Mouse (Mus musculus) intestine, postnatal 0 days (tissue): ENCODE data around the gene Antxr1. TPM values are rescaled to one million over a fixed set of nuclear protein-coding genes. Genes with fewer than 3 reads are reported as not detected.

Experiments
- ATAC-seq: fragments of 200-750 bp; cut with Nextera tagmentation; 2 replicates; pipeline ENCODE4 v1.8.0; 2017; ENCODE audit warnings: mild to moderate bottlenecking, moderate TSS enrichment, moderate library complexity
- H3K27ac ChIP-seq: fragments of 300-500 bp; sonication (generic); 2 replicates; pipeline ENCODE4 v1.5.1; 2014; ENCODE audit warnings: mild to moderate bottlenecking, low read depth, low read length, moderate library complexity
- H3K27me3 ChIP-seq: fragments of 300-500 bp; sonication (generic); replicated peaks from 2 replicates; pipeline ENCODE4 v1.6.1; 2014; ENCODE audit warnings: low read length, mixed read lengths; ENCODE audit not compliant: control insufficient read depth, insufficient read depth
- H3K36me3 ChIP-seq: fragments of 300-500 bp; sonication (generic); 2 replicates; pipeline ENCODE4 v1.6.1; 2014; ENCODE audit warnings: mild to moderate bottlenecking, moderate library complexity; ENCODE audit not compliant: control insufficient read depth, insufficient read depth
- H3K4me1 ChIP-seq: fragments of 300-500 bp; sonication (generic); replicated peaks from 2 replicates; pipeline ENCODE4 v1.6.1; 2014; ENCODE audit warnings: antibody characterized with exemption, low read length, mixed read lengths; ENCODE audit not compliant: control insufficient read depth, insufficient read depth
- H3K4me2 ChIP-seq: fragments of 300-500 bp; sonication (generic); replicated peaks from 2 replicates; pipeline ENCODE4 v1.6.1; 2014; ENCODE audit warnings: low read depth, mild to moderate bottlenecking, moderate library complexity
- H3K4me3 ChIP-seq: fragments of 300-500 bp; sonication (generic); 2 replicates; pipeline ENCODE4 v1.5.1; 2014; ENCODE audit warnings: low read depth, low read length
- H3K9ac ChIP-seq: fragments of 300-500 bp; sonication (generic); 2 replicates; pipeline ENCODE4 v1.6.1; 2014; ENCODE audit warnings: mild to moderate bottlenecking, low read depth, low read length
- H3K9me3 ChIP-seq: fragments of 300-500 bp; sonication (generic); 2 replicates; pipeline ENCODE4 v1.6.1; 2016; ENCODE audit warnings: mixed run types; ENCODE audit not compliant: control insufficient read depth
- CTCF ChIP-seq: sonication (generic); IDR thresholded peaks from 2 replicates; pipeline ENCODE4 v1.5.1; 2016; ENCODE audit warnings: low read depth, mild to moderate bottlenecking, control low read depth, antibody characterized with exemption, moderate library complexity
- WGBS: fragments of 180-500 bp; shearing (Covaris S2); extraction: QIAGEN DNeasy Blood & Tissue Kit; methylation state at CpG from one replicate; pipeline ENCODE4 v1.1.7; 2014; 5-methylcytosine and 5-hydroxymethylcytosine counted together
- polyA plus RNA-seq: library from polyadenylated mRNA; unstranded; fragments of >200 nt; fragmentation: Nextera tagmentation; extraction: Ambion mirVana; gene quantifications from 2 replicates; pipeline ENCODE4 v1.2.1, GENCODE M21; 2015

Gene Antxr1
- polyA plus RNA-seq, 1 experiment from 2014 or later: 4.9 TPM

GRCm38 (mm10) chr6:87248226-87248834 is 87.3 kb downstream of the Antxr1 start:
- no peak overlapping the region for H3K4me2 ChIP-seq
- ATAC-seq: no peak
- H3K27me3 ChIP-seq: no peaks in the 10 kb centered on the region

GRCm38 (mm10) chr6:87244117-87245100 is 91.2 kb downstream of the Antxr1 start:
- H3K36me3 ChIP-seq: peaks cover 6% of the 10 kb centered on the region; the same call in 1 of the 2 replicates
- no peak overlapping the region for H3K27ac ChIP-seq
- H3K4me1 ChIP-seq: no peaks in the 10 kb centered on the region
- H3K27me3 ChIP-seq: no peaks in the 10 kb centered on the region
- no peak for ATAC-seq
- no peak overlapping the region for H3K4me3 ChIP-seq
- no peaks in the 10 kb centered on the region for H3K9me3 ChIP-seq
- no peak for TF ChIP-seq CTCF
- 80% methylated on average over 9 of the region's 9 CpGs for WGBS
- no peak overlapping the region for H3K9ac ChIP-seq
- no peak overlapping the region for H3K4me2 ChIP-seq

More at GRCm38 (mm10) chr6:87248226-87248834, 87.3 kb downstream of the Antxr1 start:
- Histone ChIP-seq H3K36me3 (no peaks in the 10 kb centered on the region; the same call in 1 of the 2 replicates), H3K9ac (no peak overlapping the region), H3K9me3 (no peaks in the 10 kb centered on the region), H3K4me3 (no peak overlapping the region), H3K4me1 (no peaks in the 10 kb centered on the region), H3K27ac (no peak overlapping the region)
- TF ChIP-seq CTCF: no peak
- WGBS: 51% methylated on average over 9 of the region's 9 CpGs

- no peak for TF ChIP-seq CTCF
- no peak overlapping the region for H3K4me2 ChIP-seq
- H3K9ac ChIP-seq: no peak overlapping the region
- 54% methylated on average over 4 of the region's 4 CpGs for WGBS
- H3K4me1 ChIP-seq: no peaks in the 10 kb centered on the region
- H3K27ac ChIP-seq: no peak overlapping the region
- H3K27me3 ChIP-seq: no peaks in the 10 kb centered on the region
- H3K9me3 ChIP-seq: no peaks in the 10 kb centered on the region
- H3K36me3 ChIP-seq: peaks cover 10% of the 10 kb centered on the region; the same call in 1 of the 2 replicates
- no peak for ATAC-seq
- no peak overlapping the region for H3K4me3 ChIP-seq
Measured at GRCm38 (mm10) chr6:87237260-87237659, 98.4 kb downstream of the Antxr1 start.

GRCm38 (mm10) chr6:87236061-87236460 is 99.6 kb downstream of the Antxr1 start:
- no peak for ATAC-seq
- no peak overlapping the region for H3K4me3 ChIP-seq
- WGBS: 21% methylated on average over 8 of the region's 8 CpGs
- H3K4me2 ChIP-seq: no peak overlapping the region
- peaks cover 10% of the 10 kb centered on the region; the same call in 1 of the 2 replicates for H3K36me3 ChIP-seq
- H3K4me1 ChIP-seq: no peaks in the 10 kb centered on the region
- H3K9me3 ChIP-seq: no peaks in the 10 kb centered on the region
- no peak overlapping the region for H3K27ac ChIP-seq
- peak; percentile 38; the same call in 1 of the 2 replicates for TF ChIP-seq CTCF
- no peaks in the 10 kb centered on the region for H3K27me3 ChIP-seq
- H3K9ac ChIP-seq: no peak overlapping the region

GRCm38 (mm10) chr6:87233111-87233510 is 102.5 kb downstream of the Antxr1 start:
- WGBS: 80% methylated on average over 4 of the region's 4 CpGs
- Histone ChIP-seq H3K9me3 (no peaks in the 10 kb centered on the region), H3K9ac (no peak overlapping the region), H3K27me3 (no peaks in the 10 kb centered on the region), H3K36me3 (peaks cover 4% of the 10 kb centered on the region; the same call in 1 of the 2 replicates), H3K27ac (no peak overlapping the region), H3K4me2 (no peak overlapping the region), H3K4me1 (no peaks in the 10 kb centered on the region), H3K4me3 (no peak overlapping the region)
- no peak for ATAC-seq
- no peak for TF ChIP-seq CTCF

GRCm38 (mm10) chr6:87230041-87230440 is 105.6 kb downstream of the Antxr1 start:
- WGBS: 95% methylated on average over 2 of the region's 2 CpGs
- no peak for ATAC-seq
- no peak overlapping the region for H3K27ac ChIP-seq
- H3K4me1 ChIP-seq: no peaks in the 10 kb centered on the region
- H3K9me3 ChIP-seq: no peaks in the 10 kb centered on the region
- H3K4me3 ChIP-seq: no peak overlapping the region
- H3K9ac ChIP-seq: no peak overlapping the region
- H3K36me3 ChIP-seq: no peaks in the 10 kb centered on the region; the same call in 1 of the 2 replicates
- no peak overlapping the region for H3K4me2 ChIP-seq
- H3K27me3 ChIP-seq: no peaks in the 10 kb centered on the region
- no peak for TF ChIP-seq CTCF
